Mouse (Mus musculus): ENCODE measurements around the gene Hint1.
"Not testable (repeated sequence)": the region's sequence is repeated elsewhere in the genome, so short reads cannot be mapped to it uniquely, and the experiment has no call there.

Hint1 gene

DNA sequence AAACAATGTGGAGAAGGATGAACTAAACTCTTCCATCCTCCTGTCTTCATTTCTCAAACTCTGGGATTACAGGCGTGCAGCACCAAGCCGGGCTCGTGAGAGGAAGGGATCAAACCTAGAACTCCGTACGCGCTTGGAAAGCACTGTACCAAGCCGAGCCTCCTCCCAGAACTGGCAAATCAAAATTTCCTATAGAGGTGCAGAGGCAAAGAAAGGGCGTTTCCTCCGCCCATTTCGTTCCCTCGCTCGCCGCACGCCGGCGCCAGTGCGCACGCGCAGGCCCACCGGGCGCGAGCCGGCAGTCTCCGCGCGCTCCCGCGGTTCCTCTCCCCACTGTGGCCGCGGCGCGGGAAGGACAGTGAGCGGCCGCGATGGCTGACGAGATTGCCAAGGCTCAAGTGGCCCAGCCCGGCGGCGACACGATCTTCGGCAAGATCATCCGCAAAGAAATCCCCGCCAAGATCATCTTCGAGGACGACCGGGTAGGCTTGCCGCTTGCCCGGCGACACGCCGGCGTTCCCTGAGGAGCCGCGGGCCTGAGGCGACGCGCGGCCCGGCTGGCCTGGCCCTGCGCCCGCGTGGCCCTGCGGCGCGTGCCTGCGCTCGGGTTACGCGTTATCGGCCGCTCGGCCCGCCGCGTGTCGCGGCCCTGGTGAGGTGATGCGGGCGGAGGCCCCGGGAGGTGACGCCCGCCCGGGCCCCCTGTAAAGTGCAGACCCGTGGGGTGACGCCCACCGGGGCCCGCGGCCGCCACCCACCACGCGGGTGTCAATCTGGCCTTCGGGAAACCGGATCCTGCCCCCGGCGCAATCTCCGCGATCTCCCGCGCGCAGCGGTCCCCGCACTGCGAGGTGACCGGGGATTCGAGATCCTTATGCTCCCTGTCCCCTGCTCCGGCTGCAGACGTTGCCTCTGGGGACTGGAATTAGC, at the start of gene Hint1:
TSS of gene Hint1 (plus strand) at position 265 of the 930 bp plus-strand sequence.
- DNase-seq (ENCODE audit: extremely low read depth, low read depth, low spot score) = no peak

GRCm38 (mm10) chr11:54817449-54817848, 48.7 kb upstream of the Hint1 start:
- no peak for DNase-seq (ENCODE audit: extremely low read depth, low read depth, low spot score)

GRCm38 (mm10) chr11:54819489-54819888, 46.7 kb upstream of the Hint1 start:
- no peak for DNase-seq (ENCODE audit: extremely low read depth, low read depth, low spot score)

DNA sequence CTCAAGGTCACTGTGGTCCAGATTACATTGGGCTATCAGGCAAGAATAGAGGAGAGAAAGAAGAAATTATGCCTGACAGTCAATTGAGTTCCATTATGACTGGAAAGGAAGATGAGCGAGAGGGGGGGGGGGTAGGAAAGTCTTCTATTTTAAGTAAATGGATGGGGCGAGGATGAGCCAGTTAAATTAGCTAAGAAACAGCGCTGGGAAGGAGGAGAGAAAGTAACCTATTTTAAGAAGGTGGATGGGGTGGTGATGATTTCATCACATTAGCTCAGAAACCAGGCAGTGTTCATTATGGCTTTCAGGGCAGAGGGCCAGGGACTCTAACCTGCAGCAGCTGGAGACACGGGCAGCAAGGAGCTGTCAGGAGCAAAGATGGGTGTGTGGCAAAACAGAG, 42.7 kb upstream of the Hint1 start:
- DNase-seq (ENCODE audit: extremely low read depth, low read depth, low spot score) = no peak

GRCm38 (mm10) chr11:54825774-54826173, 40.4 kb upstream of the Hint1 start:
- DNase-seq (ENCODE audit: extremely low read depth, low read depth, low spot score) = no peak

GRCm38 (mm10) chr11:54826819-54827218, 39.4 kb upstream of the Hint1 start:
- DNase-seq (ENCODE audit: extremely low read depth, low read depth, low spot score) = no peak

DNA sequence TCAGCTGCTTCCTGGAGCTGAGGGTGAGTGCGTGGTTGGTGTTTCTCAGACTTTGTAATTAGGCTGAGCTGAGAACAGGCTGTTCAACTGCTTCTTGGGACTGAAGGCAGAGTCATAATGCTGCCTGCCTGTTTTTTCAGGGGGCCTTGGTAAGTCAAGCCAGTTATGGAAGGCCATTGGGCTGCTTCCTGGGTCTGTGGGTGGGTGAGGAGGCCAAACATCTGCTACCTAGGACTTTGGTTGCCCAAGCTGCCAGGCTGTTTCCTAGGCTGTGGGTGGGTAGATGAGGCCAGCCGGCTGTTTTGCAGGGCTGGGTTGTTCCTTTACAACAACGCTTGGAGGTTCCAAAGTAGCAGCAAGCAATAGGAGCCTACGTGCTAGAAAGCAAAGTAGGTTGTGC, 32.4 kb upstream of the Hint1 start:
- no peak for DNase-seq (ENCODE audit: extremely low read depth, low read depth, low spot score)

DNA sequence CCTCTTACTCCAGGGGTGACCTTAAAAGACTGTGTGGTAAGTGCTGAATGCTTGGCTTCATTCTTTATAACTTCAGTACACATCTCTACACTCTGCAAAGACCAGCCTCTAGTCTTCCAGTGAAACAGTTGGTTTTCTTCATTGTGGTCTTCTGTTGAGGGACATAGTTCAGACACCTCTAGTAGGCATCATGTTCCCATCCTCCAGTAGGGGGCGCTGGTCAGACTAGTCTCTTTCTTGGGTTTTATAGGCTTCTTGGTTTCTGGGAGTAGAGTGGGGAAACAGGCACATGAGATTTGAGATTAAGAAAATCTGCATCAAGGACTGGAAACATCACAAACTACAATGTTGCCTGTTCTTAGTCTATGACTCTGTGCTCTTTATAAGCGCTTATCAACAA, 31.6 kb upstream of the Hint1 start:
- DNase-seq (ENCODE audit: extremely low read depth, low read depth, low spot score) = no peak

DNA sequence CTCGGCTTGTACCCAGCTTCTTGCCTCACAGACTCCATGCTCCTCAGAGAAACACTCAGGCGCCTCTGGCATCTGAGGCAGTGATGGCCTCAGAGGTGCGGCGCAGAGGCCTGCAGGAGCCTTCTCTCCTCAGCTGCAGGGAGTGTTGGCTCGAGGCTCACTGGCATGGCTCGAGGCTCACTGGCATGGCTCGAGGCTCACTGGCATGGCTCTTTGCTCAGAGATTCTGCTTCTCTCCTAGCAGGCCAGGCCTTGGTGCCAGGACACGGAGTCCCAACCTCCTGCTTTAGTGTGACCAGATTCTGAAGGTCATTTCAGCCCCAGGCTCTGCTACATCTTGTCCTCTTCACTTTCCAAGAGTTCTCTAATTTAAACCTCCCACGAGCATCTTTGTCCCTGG, 30.1 kb upstream of the Hint1 start:
- DNase-seq (ENCODE audit: extremely low read depth, low read depth, low spot score) = no peak

- no peak for DNase-seq (ENCODE audit: extremely low read depth, low read depth, low spot score)
Measured at GRCm38 (mm10) chr11:54839696-54840095, 26.5 kb upstream of the Hint1 start.

GRCm38 (mm10) chr11:54840891-54841290, 25.3 kb upstream of the Hint1 start:
- no peak for DNase-seq (ENCODE audit: extremely low read depth, low read depth, low spot score)

GRCm38 (mm10) chr11:54844424-54844823, 21.8 kb upstream of the Hint1 start:
- no peak for DNase-seq (ENCODE audit: extremely low read depth, low read depth, low spot score)

DNA sequence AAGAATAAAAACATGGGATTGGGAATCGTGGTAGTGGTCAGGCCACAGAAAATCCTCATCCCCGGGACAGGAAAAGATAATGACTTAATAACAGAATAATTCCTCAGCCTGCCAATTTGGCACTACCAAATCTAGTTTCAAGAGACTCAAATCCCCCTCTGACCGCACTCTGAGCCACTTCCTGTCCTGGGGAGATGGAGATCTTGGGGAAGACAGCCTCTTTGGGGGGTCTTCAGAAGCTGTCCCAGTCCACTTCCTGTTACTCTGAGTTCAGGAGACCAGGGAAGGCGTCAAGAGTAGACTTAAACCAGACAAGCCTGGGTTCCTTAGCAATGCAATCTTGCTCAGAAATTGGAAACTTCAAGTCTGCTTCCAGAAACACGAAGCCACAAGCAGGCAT, 21.2 kb upstream of the Hint1 start:
- DNase-seq (ENCODE audit: extremely low read depth, low read depth, low spot score) = no peak

DNA sequence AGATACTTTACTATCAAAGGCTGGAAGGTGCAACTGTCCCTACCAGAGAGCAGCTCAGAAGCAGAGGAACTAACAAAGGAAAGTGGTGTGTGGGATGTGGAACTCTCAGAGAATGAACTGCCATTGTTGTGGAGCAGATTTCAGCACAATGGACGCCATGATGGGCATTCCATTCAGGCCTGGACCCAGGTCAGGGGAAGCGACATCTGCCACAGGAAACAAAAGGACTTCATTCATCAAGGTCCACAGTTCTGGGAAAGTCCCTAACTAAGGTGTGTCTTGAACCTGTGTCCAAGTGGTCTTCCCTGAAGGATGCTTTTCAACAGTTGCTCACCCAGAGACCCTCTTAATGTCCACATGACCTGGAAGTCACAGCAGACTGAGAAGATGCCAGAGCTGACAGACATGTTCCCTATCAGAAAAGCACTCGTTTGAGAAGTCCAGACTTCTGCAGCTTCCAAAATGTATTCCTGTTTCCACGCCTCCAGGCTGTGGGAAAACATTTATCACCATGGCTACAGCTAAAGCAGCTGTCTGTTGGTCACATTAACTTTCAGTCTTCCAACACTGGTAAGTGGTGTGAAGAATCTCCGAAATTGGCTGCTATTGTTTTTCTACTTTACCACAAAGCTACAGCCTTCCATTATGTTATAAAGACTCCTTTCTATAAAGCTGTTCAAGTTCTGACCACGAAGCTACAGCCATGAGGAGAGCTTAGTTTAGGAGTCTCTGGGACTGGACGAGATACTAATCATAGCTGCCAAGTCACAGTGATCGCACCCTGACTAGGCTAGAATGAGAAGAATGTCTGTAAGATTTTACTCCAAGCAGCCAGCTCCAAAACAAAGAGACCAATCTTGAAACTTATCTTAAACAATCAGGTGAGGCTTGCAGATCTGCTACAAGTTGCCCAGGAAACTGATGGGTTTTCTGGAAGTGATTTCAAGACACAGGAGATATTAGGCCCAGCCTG, 20.4 kb upstream of the Hint1 start:
- DNase-seq (ENCODE audit: extremely low read depth, low read depth, low spot score) = no peak

DNA sequence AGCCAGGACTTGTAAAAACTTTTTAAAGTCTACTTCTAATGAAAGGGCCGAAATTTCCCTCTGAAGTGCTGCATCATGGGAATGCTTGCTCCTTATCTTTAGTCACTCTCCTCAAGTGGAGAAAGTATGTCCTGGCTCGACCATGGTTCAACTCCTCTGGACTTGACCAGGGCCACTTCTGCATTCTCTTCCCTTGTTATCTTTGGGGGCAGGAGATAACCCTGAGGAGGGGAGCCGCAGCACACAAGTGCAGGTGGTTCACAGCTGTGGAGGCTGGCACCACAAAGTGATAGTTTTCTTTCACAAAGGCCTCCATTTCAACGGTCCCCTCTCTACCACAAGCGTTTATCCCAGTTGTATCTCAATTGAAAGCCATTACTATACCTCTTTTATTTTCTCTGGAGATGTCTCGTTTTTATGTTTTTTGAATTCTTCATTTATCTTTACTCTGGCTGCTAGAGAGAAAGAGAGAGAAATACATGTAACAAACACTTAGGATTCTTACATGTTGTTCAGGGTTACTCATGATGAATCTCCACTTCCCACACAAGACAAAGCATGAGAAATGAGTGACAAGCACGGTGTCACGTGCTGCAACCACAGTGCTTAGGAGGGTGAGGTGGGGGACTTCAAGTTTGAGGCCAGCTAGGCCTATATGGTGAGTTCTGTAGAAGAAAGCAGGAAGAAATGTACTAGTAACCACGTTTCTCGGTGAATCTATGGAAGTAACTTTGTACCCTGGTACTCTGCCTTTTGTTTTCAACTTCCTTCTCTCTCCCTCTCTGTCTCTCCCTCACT, 16.0 kb upstream of the Hint1 start:
- no peak for DNase-seq (ENCODE audit: extremely low read depth, low read depth, low spot score)

DNA sequence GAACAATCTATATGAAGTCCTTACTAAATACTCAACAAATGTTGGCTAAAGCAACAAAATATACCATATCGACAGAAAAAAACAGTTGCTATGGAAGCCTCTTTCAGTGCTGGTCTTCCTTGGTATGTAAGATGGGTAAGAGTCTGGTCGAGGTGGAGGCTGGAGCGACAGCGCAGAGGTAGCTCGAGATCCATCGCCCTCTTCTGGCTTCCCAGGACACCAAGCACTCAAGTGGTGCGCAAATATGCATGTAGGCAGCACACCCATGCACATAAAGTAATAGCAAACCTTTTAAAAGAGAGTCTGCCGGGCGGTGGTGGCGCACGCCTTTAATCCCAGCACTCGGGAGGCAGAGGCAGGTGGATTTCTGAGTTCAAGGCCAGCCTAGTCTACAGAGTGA, 14.5 kb upstream of the Hint1 start:
- DNase-seq (ENCODE audit: extremely low read depth, low read depth, low spot score) = no peak

GRCm38 (mm10) chr11:54858880-54859279, 7.3 kb upstream of the Hint1 start:
- not testable (repeated sequence) for DNase-seq (ENCODE audit: extremely low read depth, low read depth, low spot score)

DNA sequence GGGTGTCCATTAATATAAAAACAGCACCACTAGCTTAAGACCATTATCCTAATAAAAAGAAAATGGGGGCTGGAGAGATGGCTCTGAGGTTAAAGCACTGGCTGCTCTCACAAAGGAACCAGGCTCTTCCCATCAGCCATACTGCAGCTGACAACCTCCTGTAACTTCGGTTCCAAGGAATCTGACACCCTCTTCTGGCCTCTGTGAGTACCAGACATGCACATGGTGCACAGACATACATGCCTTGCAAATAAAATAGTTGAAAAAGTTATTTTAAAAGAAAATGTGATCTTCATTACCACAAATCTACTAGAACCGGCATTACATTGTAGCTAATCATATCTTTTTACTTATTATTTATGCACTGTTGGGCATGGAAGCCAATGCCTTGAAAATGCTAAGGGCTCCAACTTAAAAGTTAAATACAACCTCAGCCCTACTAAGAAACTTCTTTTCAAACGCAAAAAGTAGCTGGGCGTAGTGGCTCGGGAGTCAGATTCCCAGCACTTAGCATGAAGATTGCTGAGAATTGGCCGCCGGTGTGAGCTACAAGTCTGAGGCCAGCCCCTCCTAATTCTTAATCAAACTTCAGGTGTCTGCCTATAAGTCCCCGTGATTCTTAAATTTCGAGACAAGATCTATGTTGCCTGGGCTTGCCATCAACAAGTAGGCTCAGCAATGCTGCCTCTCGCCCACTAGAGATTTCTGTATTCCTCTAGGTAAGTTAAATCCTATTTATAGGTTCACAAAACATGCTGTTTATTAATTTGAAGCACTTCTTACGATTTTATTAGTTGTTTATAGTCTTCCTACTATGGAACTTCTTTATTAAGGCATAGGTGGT, 6.6 kb upstream of the Hint1 start:
- no peak for DNase-seq (ENCODE audit: extremely low read depth, low read depth, low spot score)

DNA sequence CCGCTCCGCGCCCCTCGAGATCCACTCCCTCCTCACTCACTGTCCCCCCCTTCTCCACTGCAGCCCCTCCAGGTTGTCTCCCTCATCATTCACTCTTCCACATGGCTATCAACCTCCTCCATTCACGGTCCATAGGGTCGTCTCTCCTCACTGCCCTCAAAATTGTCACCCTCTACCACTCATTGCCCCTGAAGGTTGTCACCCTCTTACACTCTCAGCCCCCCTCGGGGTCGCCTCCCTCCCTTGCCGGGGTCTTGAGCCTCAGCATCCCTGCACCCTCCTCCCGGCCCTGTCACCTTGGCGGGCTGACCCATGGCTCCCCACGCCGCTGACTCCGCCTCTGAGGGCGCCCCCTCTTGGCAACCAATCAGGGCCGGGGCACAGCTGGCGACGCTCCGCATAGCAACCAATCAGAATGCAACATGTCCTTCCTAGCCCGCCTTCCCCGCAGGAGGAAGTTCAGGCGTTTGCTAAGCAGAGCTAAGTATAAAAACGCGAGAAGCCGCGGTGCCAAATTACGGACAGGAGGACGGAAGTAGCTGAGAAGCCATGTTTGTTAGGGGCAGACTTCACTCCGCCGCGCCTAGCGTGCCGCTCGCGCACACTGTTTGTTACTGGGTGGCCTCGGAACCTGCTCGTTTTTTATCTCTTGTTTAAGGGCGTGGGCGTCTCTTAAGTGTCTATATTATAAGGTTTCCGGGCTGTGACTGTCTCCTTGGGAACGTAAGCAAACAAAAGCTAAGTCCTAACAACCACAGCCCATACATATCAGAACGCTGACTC, 5.7 kb upstream of the Hint1 start, which contains the start of gene Lyrm7:
TSS of gene Lyrm7 (minus strand) at position 661 of the 783 bp plus-strand sequence.
- peak; percentile 95 for DNase-seq (ENCODE audit: extremely low read depth, low read depth, low spot score)

Data from fat pad, adult 2 months (tissue).